Mouse (Mus musculus) stomach, embryonic 14.5 days (tissue): ENCODE measurements around the gene Fam90a1b. TPM values are rescaled to one million over a fixed set of nuclear protein-coding genes. Genes with fewer than 3 reads are reported as not detected.

Experiments used
- microRNA-seq: library from miRNA; unstranded; fragments of <30 nt; microRNA quantifications from one replicate; pipeline ENCODE4, GENCODE M21; 2016
- polyA plus RNA-seq: library from polyadenylated mRNA; unstranded; fragments of >200 nt; fragmentation: Nextera tagmentation; extraction: Ambion mirVana; gene quantifications from 2 replicates; pipeline ENCODE4 v1.2.1, GENCODE M21; 2014

The Fam90a1b gene
- polyA plus RNA-seq, 1 experiment from 2014 or later, result 0.13 TPM

Small RNA genes within 50 kb of the gene (microRNA-seq; reads per million reads assigned to microRNA genes)
- gene Gm44477, result not detected

Other genes starting within 250 kb of the Fam90a1b start
- gene Zfx, start 243.1 kb downstream of the Fam90a1b start, polyA plus RNA-seq, result 40.0 and 40.1 TPM in 2 replicates
- 74.1 and 103 TPM in 2 replicates for gene Eif2s3x, start 153.9 kb downstream of the Fam90a1b start, polyA plus RNA-seq
- 11.7 and 11.9 TPM in 2 replicates for gene Klhl15, start 132.2 kb downstream of the Fam90a1b start, polyA plus RNA-seq
- gene Apoo, start 340 bp upstream of the Fam90a1b start, polyA plus RNA-seq, result 75.0 and 77.3 TPM in 2 replicates
- 664 and 698 TPM in 2 replicates for gene Maged1, start 175.4 kb upstream of the Fam90a1b start, polyA plus RNA-seq